Mouse (Mus musculus): ENCODE results near the gene Krt32. TPM values are rescaled to one million over a fixed set of nuclear protein-coding genes. Genes with fewer than 3 reads are reported as not detected.

The Krt32 gene
- polyA plus RNA-seq, 1 experiment from 2014 or later = not detected

GRCm38 (mm10) chr11:100066236-100067010 is 21.6 kb downstream of the Krt32 start:
- Histone ChIP-seq H3K27ac (ENCODE audit: low read depth, low read length) (no peak overlapping the region), H3K4me2 (no peak overlapping the region), H3K36me3 (ENCODE audit: control insufficient read depth, insufficient read depth, low read length) (no peaks in the 10 kb centered on the region), H3K9me3 (ENCODE audit: control insufficient read depth, low read length) (no peaks in the 10 kb centered on the region), H3K9ac (ENCODE audit: low read length) (no peak overlapping the region), H3K4me1 (ENCODE audit: control insufficient read depth, insufficient read depth, low read length) (no peaks in the 10 kb centered on the region), H3K27me3 (ENCODE audit: control insufficient read depth, insufficient read depth, low read length) (no peaks in the 10 kb centered on the region), H3K4me3 (ENCODE audit: low read depth, low read length) (no peak overlapping the region)
- ATAC-seq (ENCODE audit: low FRiP score) = no peak
- WGBS = 74% methylated on average over 12 of the region's 12 CpGs
- DNase-seq (ENCODE audit: low spot score, missing footprints) = no peak

DNA sequence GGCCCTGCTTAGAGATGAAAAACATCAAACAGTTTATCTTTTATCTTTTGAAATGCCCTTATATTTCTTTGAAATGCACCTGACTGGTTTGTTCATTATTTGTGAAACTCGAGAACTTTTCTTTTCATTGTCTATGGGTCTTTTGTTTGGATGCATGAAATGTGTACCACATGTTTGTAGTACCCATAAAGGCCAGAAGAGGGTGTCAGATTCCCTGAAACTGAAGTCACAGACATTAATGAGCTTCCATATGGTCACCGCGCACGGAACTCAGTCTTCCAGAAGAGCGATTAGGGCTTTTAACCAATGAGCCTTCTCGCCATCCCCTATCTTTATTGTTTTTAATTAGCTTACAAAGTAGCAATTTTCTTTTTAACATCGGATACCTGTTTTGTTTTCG is 29.2 kb downstream of the Krt32 start:
- H3K4me1 ChIP-seq (ENCODE audit: control insufficient read depth, insufficient read depth, low read length) = no peaks in the 10 kb centered on the region
- no peak overlapping the region for H3K4me2 ChIP-seq
- H3K9me3 ChIP-seq (ENCODE audit: control insufficient read depth, low read length) = no peaks in the 10 kb centered on the region
- ATAC-seq (ENCODE audit: low FRiP score) (no peak), DNase-seq (ENCODE audit: low spot score, missing footprints) (no peak)
- H3K27ac ChIP-seq (ENCODE audit: low read depth, low read length) = no peak overlapping the region
- H3K4me3 ChIP-seq (ENCODE audit: low read depth, low read length) = no peak overlapping the region
- no peak overlapping the region for H3K9ac ChIP-seq (ENCODE audit: low read length)
- H3K27me3 ChIP-seq (ENCODE audit: control insufficient read depth, insufficient read depth, low read length) = no peaks in the 10 kb centered on the region
- no peaks in the 10 kb centered on the region for H3K36me3 ChIP-seq (ENCODE audit: control insufficient read depth, insufficient read depth, low read length)
- WGBS = 76% methylated on average over 8 of the region's 8 CpGs

- DNase-seq (ENCODE audit: low spot score, missing footprints) (no peak), ATAC-seq (ENCODE audit: low FRiP score) (no peak)
- Histone ChIP-seq H3K4me1 (ENCODE audit: control insufficient read depth, insufficient read depth, low read length) (no peaks in the 10 kb centered on the region), H3K27ac (ENCODE audit: low read depth, low read length) (no peak overlapping the region), H3K9ac (ENCODE audit: low read length) (no peak overlapping the region), H3K36me3 (ENCODE audit: control insufficient read depth, insufficient read depth, low read length) (no peaks in the 10 kb centered on the region), H3K4me3 (ENCODE audit: low read depth, low read length) (no peak overlapping the region), H3K9me3 (ENCODE audit: control insufficient read depth, low read length) (no peaks in the 10 kb centered on the region), H3K4me2 (no peak overlapping the region), H3K27me3 (ENCODE audit: control insufficient read depth, insufficient read depth, low read length) (no peaks in the 10 kb centered on the region)
- WGBS = 78% methylated on average over 9 of the region's 9 CpGs
Measured at GRCm38 (mm10) chr11:100055686-100056655, 32.1 kb downstream of the Krt32 start.

DNA sequence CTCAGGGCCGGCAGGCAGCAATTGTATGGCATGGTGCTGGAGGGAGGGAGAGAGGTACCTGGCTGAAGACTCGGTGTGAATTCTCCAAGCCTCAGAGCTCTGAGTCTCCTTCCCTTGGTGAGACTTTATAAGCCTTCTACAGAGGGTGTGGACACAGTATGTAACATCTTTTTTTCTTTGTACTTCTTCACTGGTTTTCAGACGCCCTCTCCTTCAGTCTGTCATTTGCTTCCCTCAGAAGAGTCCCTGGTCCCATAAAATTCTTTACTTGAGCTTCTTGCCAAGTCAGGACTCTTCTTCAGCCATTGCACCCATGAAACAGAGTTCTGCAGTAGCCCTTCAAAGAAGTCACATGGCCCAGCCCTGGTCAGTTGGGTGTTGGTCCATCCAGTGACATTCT is 37.6 kb downstream of the Krt32 start, which contains the start of gene Krt31:
TSS of gene Krt31 (minus strand) at position 101 of the 400 bp plus-strand sequence.
- Histone ChIP-seq H3K9ac (ENCODE audit: low read length) (no peak within 1 kb of the TSS), H3K36me3 (ENCODE audit: control insufficient read depth, insufficient read depth, low read length) (no peaks in the 10 kb centered on the region), H3K4me1 (ENCODE audit: control insufficient read depth, insufficient read depth, low read length) (no peaks in the 10 kb centered on the region), H3K9me3 (ENCODE audit: control insufficient read depth, low read length) (no peaks in the 10 kb centered on the region), H3K27me3 (ENCODE audit: control insufficient read depth, insufficient read depth, low read length) (no peaks in the 10 kb centered on the region), H3K27ac (ENCODE audit: low read depth, low read length) (no peak within 1 kb of the TSS), H3K4me2 (no peak within 1 kb of the TSS), H3K4me3 (ENCODE audit: low read depth, low read length) (no peak within 1 kb of the TSS)
- DNase-seq (ENCODE audit: low spot score, missing footprints) (no peak), ATAC-seq (ENCODE audit: low FRiP score) (no peak)
- 82% methylated on average over 3 of the region's 3 CpGs for WGBS

DNA sequence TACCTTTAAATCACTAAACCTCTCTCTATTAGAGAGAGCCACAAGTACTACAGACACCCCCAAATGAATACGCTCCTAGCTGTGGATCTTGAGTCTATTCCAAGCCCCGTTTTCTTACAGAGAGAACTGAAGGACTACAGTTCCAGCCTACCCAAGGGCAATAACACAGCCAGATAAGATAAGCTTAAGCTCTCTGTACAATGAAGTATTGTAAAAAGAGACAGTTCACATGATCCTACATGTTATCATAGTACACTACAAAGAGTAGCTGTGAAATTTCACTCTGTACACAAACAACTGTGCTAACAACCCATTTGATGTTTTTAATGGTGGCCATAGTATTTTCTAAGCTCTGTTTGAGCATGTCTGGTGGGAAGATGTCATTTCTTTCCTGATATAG is 40.8 kb downstream of the Krt32 start:
- ATAC-seq (ENCODE audit: low FRiP score) = no peak
- WGBS = 94% methylated on average over 2 of the region's 2 CpGs

DNA sequence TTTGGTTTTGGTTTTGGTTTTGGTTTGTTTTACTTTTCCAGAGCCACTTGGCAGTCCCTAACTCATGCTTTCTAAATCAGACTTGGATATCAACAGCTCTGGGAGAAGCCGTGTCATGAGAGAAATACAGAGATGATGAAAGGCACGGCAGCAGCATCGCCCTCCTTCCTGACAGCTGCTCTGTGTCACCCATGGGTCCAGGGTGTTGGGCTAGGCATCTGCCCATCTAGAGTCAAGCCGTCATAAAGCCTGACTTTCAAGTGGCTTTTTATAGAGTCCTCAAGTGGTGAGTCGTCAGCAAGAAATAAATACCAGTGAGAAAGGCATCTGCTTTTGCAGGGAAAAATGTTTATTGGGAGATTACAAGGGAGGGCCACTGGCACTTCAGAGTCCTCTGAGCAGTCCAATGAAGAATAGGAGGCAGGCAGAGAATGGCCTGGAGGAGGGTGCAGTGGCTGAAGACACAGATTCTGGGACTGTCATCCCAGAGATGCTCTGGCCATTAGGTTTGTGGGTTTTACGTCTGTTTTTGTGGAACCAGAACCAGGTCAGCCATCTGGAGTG is 41.6 kb downstream of the Krt32 start:
- no peak for ATAC-seq (ENCODE audit: low FRiP score)
- 91% methylated on average over 6 of the region's 6 CpGs for WGBS

More for the DNA sequence above, 40.8 kb downstream of the Krt32 start:
- no peak for DNase-seq (ENCODE audit: low spot score, missing footprints)
- H3K4me3 ChIP-seq (ENCODE audit: low read depth, low read length) = no peak overlapping the region
- H3K27me3 ChIP-seq (ENCODE audit: control insufficient read depth, insufficient read depth, low read length) = no peaks in the 10 kb centered on the region
- H3K4me1 ChIP-seq (ENCODE audit: control insufficient read depth, insufficient read depth, low read length) = no peaks in the 10 kb centered on the region
- H3K4me2 ChIP-seq = no peak overlapping the region
- H3K9ac ChIP-seq (ENCODE audit: low read length) = no peak overlapping the region
- no peaks in the 10 kb centered on the region for H3K36me3 ChIP-seq (ENCODE audit: control insufficient read depth, insufficient read depth, low read length)
- no peaks in the 10 kb centered on the region for H3K9me3 ChIP-seq (ENCODE audit: control insufficient read depth, low read length)
- no peak overlapping the region for H3K27ac ChIP-seq (ENCODE audit: low read depth, low read length)

GRCm38 (mm10) chr11:100041454-100041853 is 46.6 kb downstream of the Krt32 start, which contains the start of gene Krt34:
TSS of gene Krt34 (minus strand) at chr11:100041554.
- Histone ChIP-seq H3K27ac (ENCODE audit: low read depth, low read length) (no peak within 1 kb of the TSS), H3K4me2 (no peak within 1 kb of the TSS), H3K4me3 (ENCODE audit: low read depth, low read length) (no peak within 1 kb of the TSS), H3K36me3 (ENCODE audit: control insufficient read depth, insufficient read depth, low read length) (no peaks in the 10 kb centered on the region), H3K4me1 (ENCODE audit: control insufficient read depth, insufficient read depth, low read length) (no peaks in the 10 kb centered on the region), H3K27me3 (ENCODE audit: control insufficient read depth, insufficient read depth, low read length) (no peaks in the 10 kb centered on the region), H3K9me3 (ENCODE audit: control insufficient read depth, low read length) (no peaks in the 10 kb centered on the region), H3K9ac (ENCODE audit: low read length) (no peak within 1 kb of the TSS)
- no peak for ATAC-seq (ENCODE audit: low FRiP score)
- no peak for DNase-seq (ENCODE audit: low spot score, missing footprints)
- WGBS = 90% methylated on average over 6 of the region's 6 CpGs

More for the DNA sequence above, 41.6 kb downstream of the Krt32 start:
- H3K4me2 ChIP-seq = no peak overlapping the region
- H3K9me3 ChIP-seq (ENCODE audit: control insufficient read depth, low read length) = no peaks in the 10 kb centered on the region
- no peaks in the 10 kb centered on the region for H3K36me3 ChIP-seq (ENCODE audit: control insufficient read depth, insufficient read depth, low read length)
- no peak for DNase-seq (ENCODE audit: low spot score, missing footprints)
- no peaks in the 10 kb centered on the region for H3K27me3 ChIP-seq (ENCODE audit: control insufficient read depth, insufficient read depth, low read length)
- no peak overlapping the region for H3K9ac ChIP-seq (ENCODE audit: low read length)
- H3K27ac ChIP-seq (ENCODE audit: low read depth, low read length) = no peak overlapping the region
- H3K4me3 ChIP-seq (ENCODE audit: low read depth, low read length) = no peak overlapping the region
- H3K4me1 ChIP-seq (ENCODE audit: control insufficient read depth, insufficient read depth, low read length) = no peaks in the 10 kb centered on the region

Measured in midbrain, embryonic 11.5 days (tissue).